Mouse (Mus musculus): ENCODE results near the gene Ccdc117. TPM values are rescaled to one million over a fixed set of nuclear protein-coding genes. Genes with fewer than 3 reads are reported as not detected.

The Ccdc117 gene
- total and polyA plus RNA-seq, 3 experiments = 6.0 to 25.6 (median 21.7) TPM

DNA sequence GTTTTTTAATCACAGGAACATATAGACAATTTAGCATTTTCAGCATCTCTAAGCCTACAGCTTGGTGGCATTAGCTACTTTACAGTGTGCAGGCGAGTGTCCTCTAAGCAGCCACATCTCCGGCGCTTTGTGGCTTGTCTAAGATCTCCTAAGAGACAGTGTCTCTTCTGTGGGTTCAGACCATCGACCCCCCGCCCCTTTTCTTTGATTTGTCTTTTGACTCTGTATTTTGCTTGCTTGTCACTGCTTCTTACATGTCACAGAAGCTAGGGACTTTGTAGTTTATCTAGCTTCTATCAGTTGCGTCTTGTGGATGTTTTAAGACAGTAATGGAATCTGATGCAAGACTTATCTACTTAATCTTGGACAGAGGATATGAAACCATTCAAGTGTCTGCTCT lies 24.6 kb downstream of the Ccdc117 start:
- 74% methylated on average over 6 of the region's 6 CpGs for WGBS
- no peaks in the 10 kb centered on the region for H3K79me2 ChIP-seq (replicated peaks; ENCODE audit: control insufficient read depth, insufficient read depth, low read length)
- H3K4me1 ChIP-seq (ENCODE audit: control insufficient read depth, insufficient read depth, low read length) = no peaks in the 10 kb centered on the region; the same call in 1 of the 2 replicates
- DNase-seq = no peak
- peaks cover 2% of the 10 kb centered on the region; the same call in 1 of the 2 replicates for H3K36me3 ChIP-seq (ENCODE audit: control insufficient read depth, insufficient read depth, low read length)
- intact Hi-C loops (cut with DNase I) = no loop called here
- H3K27me3 ChIP-seq (ENCODE audit: control insufficient read depth, insufficient read depth, low read length) = no peaks in the 10 kb centered on the region
- H3K27ac ChIP-seq = no peak overlapping the region
- no peak overlapping the region for H3K9ac ChIP-seq (ENCODE audit: low read depth, low read length)
- no peak overlapping the region for H3K4me3 ChIP-seq
- no peak for TF ChIP-seq POLR2A (IDR thresholded peaks at IDR 0.05; ENCODE audit: insufficient read depth, low read depth, low read length)
- no peak for TF ChIP-seq CTCF (IDR thresholded peaks at IDR 0.05)
- no peak for TF ChIP-seq EP300 (IDR thresholded peaks at IDR 0.05; ENCODE audit: insufficient read depth, low read depth, low read length)

GRCm38 (mm10) chr11:5516617-5517016 lies 25.4 kb downstream of the Ccdc117 start:
- 91% methylated on average over 14 of the region's 14 CpGs for WGBS
- Histone ChIP-seq H3K9ac (ENCODE audit: low read depth, low read length) (no peak overlapping the region), H3K79me2 (replicated peaks; ENCODE audit: control insufficient read depth, insufficient read depth, low read length) (no peaks in the 10 kb centered on the region), H3K27ac (no peak overlapping the region), H3K36me3 (ENCODE audit: control insufficient read depth, insufficient read depth, low read length) (no peaks in the 10 kb centered on the region), H3K4me1 (ENCODE audit: control insufficient read depth, insufficient read depth, low read length) (no peaks in the 10 kb centered on the region), H3K27me3 (ENCODE audit: control insufficient read depth, insufficient read depth, low read length) (no peaks in the 10 kb centered on the region), H3K4me3 (no peak overlapping the region)
- TF ChIP-seq EP300 (IDR thresholded peaks at IDR 0.05; ENCODE audit: insufficient read depth, low read depth, low read length) (no peak), CTCF (IDR thresholded peaks at IDR 0.05) (no peak), POLR2A (IDR thresholded peaks at IDR 0.05; ENCODE audit: insufficient read depth, low read depth, low read length) (no peak)
- no peak for DNase-seq
- intact Hi-C loops (cut with DNase I) = no loop called here

- no peak overlapping the region for H3K4me3 ChIP-seq
- no peaks in the 10 kb centered on the region for H3K4me1 ChIP-seq (ENCODE audit: control insufficient read depth, insufficient read depth, low read length)
- no peak overlapping the region for H3K9ac ChIP-seq (ENCODE audit: low read depth, low read length)
- no peak for TF ChIP-seq CTCF (IDR thresholded peaks at IDR 0.05)
- no peak for TF ChIP-seq POLR2A (IDR thresholded peaks at IDR 0.05; ENCODE audit: insufficient read depth, low read depth, low read length)
- TF ChIP-seq EP300 (IDR thresholded peaks at IDR 0.05; ENCODE audit: insufficient read depth, low read depth, low read length) = no peak
- intact Hi-C loops (cut with DNase I) = no loop called here
- H3K27me3 ChIP-seq (ENCODE audit: control insufficient read depth, insufficient read depth, low read length) = no peaks in the 10 kb centered on the region
- WGBS = 80% methylated on average over 7 of the region's 7 CpGs
- no peaks in the 10 kb centered on the region for H3K36me3 ChIP-seq (ENCODE audit: control insufficient read depth, insufficient read depth, low read length)
- no peak overlapping the region for H3K27ac ChIP-seq
- DNase-seq = no peak
- H3K79me2 ChIP-seq (replicated peaks; ENCODE audit: control insufficient read depth, insufficient read depth, low read length) = no peaks in the 10 kb centered on the region
Observed at GRCm38 (mm10) chr11:5516151-5516550, 25.8 kb downstream of the Ccdc117 start.

- DNase-seq = no peak
- H3K27ac ChIP-seq = no peak overlapping the region
- H3K4me3 ChIP-seq = no peak overlapping the region
- no peak overlapping the region for H3K9ac ChIP-seq (ENCODE audit: low read depth, low read length)
- no peaks in the 10 kb centered on the region for H3K4me1 ChIP-seq (ENCODE audit: control insufficient read depth, insufficient read depth, low read length)
- WGBS = 75% methylated on average over 6 of the region's 6 CpGs
- no peak for TF ChIP-seq EP300 (IDR thresholded peaks at IDR 0.05; ENCODE audit: insufficient read depth, low read depth, low read length)
- no peak for TF ChIP-seq POLR2A (IDR thresholded peaks at IDR 0.05; ENCODE audit: insufficient read depth, low read depth, low read length)
- no peak for TF ChIP-seq CTCF (IDR thresholded peaks at IDR 0.05)
- H3K36me3 ChIP-seq (ENCODE audit: control insufficient read depth, insufficient read depth, low read length) = no peaks in the 10 kb centered on the region
- H3K27me3 ChIP-seq (ENCODE audit: control insufficient read depth, insufficient read depth, low read length) = no peaks in the 10 kb centered on the region
- H3K79me2 ChIP-seq (replicated peaks; ENCODE audit: control insufficient read depth, insufficient read depth, low read length) = no peaks in the 10 kb centered on the region
- intact Hi-C loops (cut with DNase I) = no loop called here
Observed at GRCm38 (mm10) chr11:5515655-5516054, 26.3 kb downstream of the Ccdc117 start.

GRCm38 (mm10) chr11:5515196-5515595 lies 26.8 kb downstream of the Ccdc117 start:
- DNase-seq = no peak
- Histone ChIP-seq H3K9ac (ENCODE audit: low read depth, low read length) (no peak overlapping the region), H3K36me3 (ENCODE audit: control insufficient read depth, insufficient read depth, low read length) (no peaks in the 10 kb centered on the region), H3K4me3 (no peak overlapping the region), H3K27me3 (ENCODE audit: control insufficient read depth, insufficient read depth, low read length) (no peaks in the 10 kb centered on the region), H3K79me2 (replicated peaks; ENCODE audit: control insufficient read depth, insufficient read depth, low read length) (no peaks in the 10 kb centered on the region), H3K4me1 (ENCODE audit: control insufficient read depth, insufficient read depth, low read length) (no peaks in the 10 kb centered on the region), H3K27ac (no peak overlapping the region)
- intact Hi-C loops (cut with DNase I) = no loop called here
- no peak for TF ChIP-seq POLR2A (IDR thresholded peaks at IDR 0.05; ENCODE audit: insufficient read depth, low read depth, low read length)
- no peak for TF ChIP-seq EP300 (IDR thresholded peaks at IDR 0.05; ENCODE audit: insufficient read depth, low read depth, low read length)
- no peak for TF ChIP-seq CTCF (IDR thresholded peaks at IDR 0.05)
- 71% methylated on average over 6 of the region's 6 CpGs for WGBS

DNA sequence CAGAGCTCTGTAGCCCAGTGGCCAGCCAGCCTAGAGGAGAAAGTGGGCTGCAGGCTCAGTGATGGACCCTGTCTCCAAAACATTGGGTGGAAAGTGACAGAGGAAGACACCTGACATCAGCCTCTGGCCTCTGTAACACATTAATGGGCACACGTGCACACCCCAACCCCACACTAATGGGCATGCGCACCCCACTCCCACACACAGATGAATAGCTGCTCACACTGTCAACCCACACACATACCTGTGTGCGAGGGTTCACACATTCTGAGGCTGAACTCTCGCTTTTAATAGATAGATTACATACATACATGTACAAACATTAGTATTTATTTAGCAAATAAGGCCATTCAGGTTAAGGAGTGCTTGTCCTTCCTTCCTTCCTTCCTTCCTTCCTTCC lies 27.9 kb downstream of the Ccdc117 start:
- no peaks in the 10 kb centered on the region for H3K36me3 ChIP-seq (ENCODE audit: control insufficient read depth, insufficient read depth, low read length)
- 89% methylated on average over 4 of the region's 4 CpGs for WGBS
- no peak for DNase-seq

More for the DNA sequence above, 27.9 kb downstream of the Ccdc117 start:
- intact Hi-C loops (cut with DNase I) = no loop called here
- Histone ChIP-seq H3K27ac (no peak overlapping the region), H3K4me3 (no peak overlapping the region), H3K79me2 (replicated peaks; ENCODE audit: control insufficient read depth, insufficient read depth, low read length) (no peaks in the 10 kb centered on the region), H3K9ac (ENCODE audit: low read depth, low read length) (no peak overlapping the region), H3K27me3 (ENCODE audit: control insufficient read depth, insufficient read depth, low read length) (no peaks in the 10 kb centered on the region), H3K4me1 (ENCODE audit: control insufficient read depth, insufficient read depth, low read length) (no peaks in the 10 kb centered on the region)
- TF ChIP-seq CTCF (IDR thresholded peaks at IDR 0.05) (no peak), EP300 (IDR thresholded peaks at IDR 0.05; ENCODE audit: insufficient read depth, low read depth, low read length) (no peak)

All from heart, adult 2 months (tissue).